Mouse (Mus musculus): ENCODE data around the gene Clybl. TPM values are rescaled to one million over a fixed set of nuclear protein-coding genes. Genes with fewer than 3 reads are reported as not detected.

Gene Clybl
- polyA plus RNA-seq, 1 experiment from 2014 or later, result 91.9 TPM

- H3K9ac ChIP-seq (ENCODE audit: low read length), result no peak overlapping the region
- peaks cover 16% of the 10 kb centered on the region for H3K27me3 ChIP-seq (ENCODE audit: control insufficient read depth, insufficient read depth, low read length)
- no peak overlapping the region for H3K27ac ChIP-seq (ENCODE audit: low read length)
- no peak overlapping the region for H3K4me2 ChIP-seq (ENCODE audit: low read depth, low read length)
- H3K4me1 ChIP-seq (ENCODE audit: control insufficient read depth, insufficient read depth, low read length), result no peaks in the 10 kb centered on the region
- no peak for ATAC-seq (replicated peaks; ENCODE audit: extremely low read depth, insufficient read depth, low FRiP score)
- H3K36me3 ChIP-seq (ENCODE audit: control insufficient read depth, insufficient read depth), result no peaks in the 10 kb centered on the region
- H3K4me3 ChIP-seq (ENCODE audit: low read length), result no peak overlapping the region
- H3K9me3 ChIP-seq (replicated peaks; ENCODE audit: control insufficient read depth, low read length), result peaks cover 3% of the 10 kb centered on the region; the same call in 1 of the 2 replicates
These were observed 69.8 kb downstream of the Clybl start for GRCm38 (mm10) chr14:122251346-122251745.

DNA sequence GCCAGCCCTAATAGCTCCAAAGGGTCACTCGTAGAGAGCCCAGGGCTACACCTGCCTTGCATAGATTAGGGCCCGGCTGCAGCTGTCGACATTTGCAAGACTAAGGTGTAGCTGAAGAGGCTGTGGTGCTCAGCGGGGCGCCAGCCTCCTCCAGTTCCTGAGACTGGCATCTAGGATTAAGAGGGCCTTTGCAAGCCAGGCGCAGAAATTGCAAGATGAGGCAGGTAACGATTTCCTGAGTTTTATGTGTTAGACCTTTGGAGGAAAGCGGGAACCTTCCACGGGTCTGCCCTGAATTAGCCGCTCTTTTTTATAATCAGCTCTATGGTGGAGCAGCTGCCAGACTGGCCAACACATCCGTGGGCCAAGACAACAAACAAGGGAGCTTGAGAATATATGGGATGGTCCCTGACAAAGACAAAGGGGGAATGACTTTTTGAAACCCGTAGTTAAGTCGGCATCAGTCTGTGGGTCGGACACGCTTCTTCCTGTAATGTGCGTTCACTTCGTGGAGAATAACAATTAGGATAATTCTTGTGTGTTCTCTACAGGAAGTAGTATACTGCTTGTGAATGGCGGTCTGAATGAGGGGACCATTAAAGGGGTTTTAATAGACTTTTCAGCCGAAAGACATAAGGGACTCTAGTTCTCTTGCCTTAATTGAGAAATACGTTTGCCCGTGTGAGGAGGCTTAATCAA lies 74.2 kb downstream of the Clybl start:
- WGBS, result 21% methylated on average over 21 of the region's 21 CpGs
- ATAC-seq (replicated peaks; ENCODE audit: extremely low read depth, insufficient read depth, low FRiP score), result no peak
- no peak overlapping the region for H3K27ac ChIP-seq (ENCODE audit: low read length)
- no peaks in the 10 kb centered on the region for H3K9me3 ChIP-seq (replicated peaks; ENCODE audit: control insufficient read depth, low read length)
- no peaks in the 10 kb centered on the region for H3K4me1 ChIP-seq (ENCODE audit: control insufficient read depth, insufficient read depth, low read length)
- H3K9ac ChIP-seq (ENCODE audit: low read length), result no peak overlapping the region
- peaks cover 21% of the 10 kb centered on the region for H3K27me3 ChIP-seq (ENCODE audit: control insufficient read depth, insufficient read depth, low read length)
- 0 out of 2 replicates have a peak overlapping the region, but pooled peaks have one; percentile 8 for H3K4me3 ChIP-seq (ENCODE audit: low read length)
- H3K4me2 ChIP-seq (ENCODE audit: low read depth, low read length), result peak overlapping the region; percentile 38
- no peaks in the 10 kb centered on the region for H3K36me3 ChIP-seq (ENCODE audit: control insufficient read depth, insufficient read depth)

DNA sequence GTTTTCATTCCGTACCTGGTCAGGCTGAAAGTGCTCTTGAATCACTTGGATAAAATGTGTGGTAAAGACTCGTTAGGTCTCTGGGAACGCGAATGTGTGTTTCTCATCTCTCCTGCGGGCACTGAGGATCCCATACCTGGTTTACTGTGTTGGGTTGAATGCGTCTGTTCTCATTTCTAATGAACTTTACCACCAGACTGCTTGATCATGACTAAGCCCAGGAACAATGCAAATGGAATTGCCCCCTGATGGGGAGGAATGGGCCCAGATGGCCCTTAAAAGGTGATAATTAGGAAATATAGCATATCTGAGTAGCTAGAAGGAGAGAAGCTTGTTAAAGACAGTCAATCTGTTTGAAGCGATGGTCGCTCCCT lies 74.7 kb downstream of the Clybl start:
- Histone ChIP-seq H3K4me2 (ENCODE audit: low read depth, low read length) (peak overlapping the region; percentile 38; the same call in 1 of the 2 replicates), H3K27ac (ENCODE audit: low read length) (no peak overlapping the region), H3K4me1 (ENCODE audit: control insufficient read depth, insufficient read depth, low read length) (no peaks in the 10 kb centered on the region), H3K9ac (ENCODE audit: low read length) (no peak overlapping the region), H3K4me3 (ENCODE audit: low read length) (no peak overlapping the region), H3K36me3 (ENCODE audit: control insufficient read depth, insufficient read depth) (no peaks in the 10 kb centered on the region), H3K9me3 (replicated peaks; ENCODE audit: control insufficient read depth, low read length) (no peaks in the 10 kb centered on the region), H3K27me3 (ENCODE audit: control insufficient read depth, insufficient read depth, low read length) (peaks cover 21% of the 10 kb centered on the region)
- 41% methylated on average over 8 of the region's 8 CpGs for WGBS
- ATAC-seq (replicated peaks; ENCODE audit: extremely low read depth, insufficient read depth, low FRiP score), result no peak

DNA sequence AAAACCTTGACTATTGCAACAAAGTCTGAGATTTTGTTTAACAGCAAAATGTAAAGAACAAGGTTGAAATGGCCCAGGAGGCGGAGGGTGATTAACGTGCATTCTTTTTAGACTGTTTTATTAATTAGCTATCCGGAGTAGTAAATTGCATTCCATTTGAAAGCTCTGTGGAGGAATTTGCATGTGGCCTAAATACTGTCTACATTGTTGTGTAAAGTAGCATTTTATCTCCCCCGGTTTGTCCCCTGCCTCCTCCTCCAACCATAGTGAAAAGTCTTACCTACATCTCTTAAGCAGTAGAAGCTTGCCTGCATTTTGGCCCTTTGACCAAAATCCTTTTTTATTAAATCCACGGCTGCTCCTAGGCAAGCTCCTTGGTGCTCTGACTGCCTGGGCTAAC lies 76.8 kb downstream of the Clybl start:
- Histone ChIP-seq H3K9ac (ENCODE audit: low read length) (no peak overlapping the region), H3K9me3 (replicated peaks; ENCODE audit: control insufficient read depth, low read length) (no peaks in the 10 kb centered on the region), H3K27me3 (ENCODE audit: control insufficient read depth, insufficient read depth, low read length) (peaks cover 21% of the 10 kb centered on the region), H3K27ac (ENCODE audit: low read length) (no peak overlapping the region), H3K4me2 (ENCODE audit: low read depth, low read length) (no peak overlapping the region), H3K36me3 (ENCODE audit: control insufficient read depth, insufficient read depth) (no peaks in the 10 kb centered on the region), H3K4me3 (ENCODE audit: low read length) (no peak overlapping the region), H3K4me1 (ENCODE audit: control insufficient read depth, insufficient read depth, low read length) (no peaks in the 10 kb centered on the region)
- WGBS, result 72% methylated on average over 5 of the region's 5 CpGs
- no peak for ATAC-seq (replicated peaks; ENCODE audit: extremely low read depth, insufficient read depth, low FRiP score)

DNA sequence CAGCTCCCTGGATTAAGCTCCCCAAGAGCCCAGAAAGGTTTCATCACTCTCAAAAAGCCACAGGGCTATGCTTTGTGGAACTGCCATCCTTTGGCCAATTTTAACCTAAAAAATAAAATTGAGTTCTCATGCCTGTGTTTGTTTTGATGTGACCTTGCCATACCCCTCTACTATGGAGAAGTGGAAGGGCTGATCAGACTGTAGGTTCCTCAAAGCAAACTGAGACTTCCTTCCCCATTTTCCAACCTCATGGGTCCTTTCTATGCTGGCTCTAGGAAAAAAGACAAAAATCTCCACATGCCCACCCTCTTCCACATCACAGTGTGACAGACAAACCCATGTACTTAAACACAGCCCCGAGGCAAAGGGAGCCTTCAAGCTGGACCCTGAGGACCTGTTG lies 79.7 kb downstream of the Clybl start:
- Histone ChIP-seq H3K36me3 (ENCODE audit: control insufficient read depth, insufficient read depth) (no peaks in the 10 kb centered on the region), H3K4me3 (ENCODE audit: low read length) (no peak overlapping the region), H3K9ac (ENCODE audit: low read length) (no peak overlapping the region), H3K27me3 (ENCODE audit: control insufficient read depth, insufficient read depth, low read length) (peaks cover 7% of the 10 kb centered on the region), H3K4me2 (ENCODE audit: low read depth, low read length) (no peak overlapping the region), H3K27ac (ENCODE audit: low read length) (no peak overlapping the region), H3K9me3 (replicated peaks; ENCODE audit: control insufficient read depth, low read length) (no peaks in the 10 kb centered on the region), H3K4me1 (ENCODE audit: control insufficient read depth, insufficient read depth, low read length) (peaks cover 5% of the 10 kb centered on the region; the same call in 1 of the 2 replicates)
- 84% methylated on average over 1 of the region's 1 CpGs for WGBS
- no peak for ATAC-seq (replicated peaks; ENCODE audit: extremely low read depth, insufficient read depth, low FRiP score)

- no peak for ATAC-seq (replicated peaks; ENCODE audit: extremely low read depth, insufficient read depth, low FRiP score)
These were observed 81.6 kb downstream of the Clybl start for GRCm38 (mm10) chr14:122262851-122263659.

GRCm38 (mm10) chr14:122265214-122265613 lies 83.7 kb downstream of the Clybl start:
- H3K4me2 ChIP-seq (ENCODE audit: low read depth, low read length), result peak overlapping the region; percentile 39
- H3K9me3 ChIP-seq (replicated peaks; ENCODE audit: control insufficient read depth, low read length), result no peaks in the 10 kb centered on the region

More at GRCm38 (mm10) chr14:122262851-122263659, 81.6 kb downstream of the Clybl start:
- peaks cover 5% of the 10 kb centered on the region; the same call in 1 of the 2 replicates for H3K4me1 ChIP-seq (ENCODE audit: control insufficient read depth, insufficient read depth, low read length)
- H3K4me3 ChIP-seq (ENCODE audit: low read length), result no peak overlapping the region
- 62% methylated on average over 16 of the region's 16 CpGs for WGBS
- no peak overlapping the region for H3K9ac ChIP-seq (ENCODE audit: low read length)
- no peaks in the 10 kb centered on the region for H3K9me3 ChIP-seq (replicated peaks; ENCODE audit: control insufficient read depth, low read length)
- H3K36me3 ChIP-seq (ENCODE audit: control insufficient read depth, insufficient read depth), result no peaks in the 10 kb centered on the region
- no peaks in the 10 kb centered on the region; the same call in 1 of the 2 replicates for H3K27me3 ChIP-seq (ENCODE audit: control insufficient read depth, insufficient read depth, low read length)
- H3K27ac ChIP-seq (ENCODE audit: low read length), result no peak overlapping the region
- no peak overlapping the region for H3K4me2 ChIP-seq (ENCODE audit: low read depth, low read length)

DNA sequence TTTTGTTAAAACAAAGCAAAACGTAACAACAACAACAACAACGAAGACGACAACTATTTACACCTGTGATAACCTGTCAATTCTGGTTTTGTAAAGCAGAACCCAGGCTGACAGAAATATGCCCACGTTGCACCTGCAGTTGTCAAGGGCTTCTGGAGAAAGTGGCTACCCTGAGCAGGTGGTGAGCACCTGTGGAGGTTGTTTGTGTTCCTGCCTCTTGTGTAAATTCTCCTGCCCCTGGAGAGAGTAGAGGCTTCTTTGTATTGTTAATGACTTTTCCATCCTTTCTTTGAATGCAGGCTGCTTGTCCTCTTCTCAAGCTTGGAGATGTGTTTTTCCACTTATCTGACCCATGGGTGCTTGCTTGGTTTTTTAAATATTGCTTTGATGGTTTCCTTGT lies 86.1 kb downstream of the Clybl start:
- Histone ChIP-seq H3K27ac (ENCODE audit: low read length) (no peak overlapping the region), H3K4me3 (ENCODE audit: low read length) (no peak overlapping the region), H3K36me3 (ENCODE audit: control insufficient read depth, insufficient read depth) (no peaks in the 10 kb centered on the region), H3K4me1 (ENCODE audit: control insufficient read depth, insufficient read depth, low read length) (peaks cover 5% of the 10 kb centered on the region; the same call in 1 of the 2 replicates), H3K9me3 (replicated peaks; ENCODE audit: control insufficient read depth, low read length) (no peaks in the 10 kb centered on the region), H3K4me2 (ENCODE audit: low read depth, low read length) (no peak overlapping the region), H3K27me3 (ENCODE audit: control insufficient read depth, insufficient read depth, low read length) (no peaks in the 10 kb centered on the region), H3K9ac (ENCODE audit: low read length) (no peak overlapping the region)
- 58% methylated on average over 4 of the region's 4 CpGs for WGBS
- no peak for ATAC-seq (replicated peaks; ENCODE audit: extremely low read depth, insufficient read depth, low FRiP score)

More at GRCm38 (mm10) chr14:122265214-122265613, 83.7 kb downstream of the Clybl start:
- H3K9ac ChIP-seq (ENCODE audit: low read length), result no peak overlapping the region
- no peaks in the 10 kb centered on the region for H3K27me3 ChIP-seq (ENCODE audit: control insufficient read depth, insufficient read depth, low read length)
- 27% methylated on average over 7 of the region's 7 CpGs for WGBS
- H3K27ac ChIP-seq (ENCODE audit: low read length), result peak overlapping the region; percentile 42; the same call in 1 of the 2 replicates
- no peak overlapping the region for H3K4me3 ChIP-seq (ENCODE audit: low read length)
- peaks cover 5% of the 10 kb centered on the region; the same call in 1 of the 2 replicates for H3K4me1 ChIP-seq (ENCODE audit: control insufficient read depth, insufficient read depth, low read length)
- H3K36me3 ChIP-seq (ENCODE audit: control insufficient read depth, insufficient read depth), result no peaks in the 10 kb centered on the region
- no peak for ATAC-seq (replicated peaks; ENCODE audit: extremely low read depth, insufficient read depth, low FRiP score)

Data from heart, embryonic 16.5 days (tissue).